Mouse (Mus musculus): ENCODE results near the gene Ets1.

Ets1 gene

DNA sequence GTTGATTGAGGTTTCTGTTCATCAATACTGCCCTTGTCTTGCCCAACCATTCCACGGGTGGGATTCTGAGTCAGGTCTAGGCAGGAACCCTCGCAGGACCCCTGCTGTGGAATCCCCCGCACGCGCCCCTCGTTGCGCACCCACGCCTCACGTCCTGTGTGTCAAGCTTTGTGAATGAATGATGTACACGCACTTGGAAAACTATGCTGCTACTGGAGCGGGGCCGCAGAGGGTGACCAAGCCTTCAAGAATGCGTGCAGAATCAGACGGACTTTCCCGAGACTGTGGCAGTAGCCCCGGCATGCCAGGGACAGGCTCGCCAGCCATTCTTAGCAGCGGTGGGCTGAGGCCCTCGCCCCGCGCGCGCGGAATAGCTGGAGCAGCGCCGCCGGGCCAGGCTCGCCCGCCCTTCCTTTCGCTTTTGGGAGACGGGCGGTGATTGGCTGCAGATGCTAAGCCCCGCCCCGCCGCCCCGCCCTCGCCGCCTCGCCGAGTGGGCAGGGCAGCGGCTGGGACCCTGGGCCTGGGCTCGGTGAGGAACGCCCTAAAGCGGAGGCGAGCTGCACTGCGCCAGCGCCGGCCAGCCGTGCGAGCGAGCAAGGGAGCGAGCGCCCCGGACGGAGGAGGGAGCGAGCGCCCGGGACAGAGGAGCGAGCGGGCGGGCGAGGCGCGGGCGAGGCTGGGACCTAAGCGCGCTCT, 59.6 kb downstream of the Ets1 start:
- peak; percentile 83 to 90 for DNase-seq (ENCODE audit: low spot score in 2 of 2)

DNA sequence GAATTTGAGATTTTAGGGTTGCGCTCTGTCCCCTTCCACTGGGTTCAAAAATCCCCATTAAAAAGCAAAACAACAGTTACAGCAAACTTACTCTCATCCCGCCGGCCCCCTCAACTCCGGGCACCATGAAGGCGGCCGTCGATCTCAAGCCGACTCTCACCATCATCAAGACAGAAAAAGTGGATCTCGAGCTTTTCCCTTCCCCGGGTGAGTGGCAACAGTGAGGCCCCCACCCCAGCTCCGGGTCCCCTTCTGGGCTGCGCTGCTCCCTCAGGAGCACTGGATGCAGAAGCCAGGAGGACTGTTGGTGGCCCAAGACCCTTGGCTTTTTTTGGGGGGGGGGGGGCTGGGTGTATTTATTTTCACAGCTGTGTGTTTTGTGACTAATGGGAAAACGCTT, 60.2 kb downstream of the Ets1 start:
- no peak for DNase-seq (ENCODE audit: low spot score in 2 of 2)

DNA sequence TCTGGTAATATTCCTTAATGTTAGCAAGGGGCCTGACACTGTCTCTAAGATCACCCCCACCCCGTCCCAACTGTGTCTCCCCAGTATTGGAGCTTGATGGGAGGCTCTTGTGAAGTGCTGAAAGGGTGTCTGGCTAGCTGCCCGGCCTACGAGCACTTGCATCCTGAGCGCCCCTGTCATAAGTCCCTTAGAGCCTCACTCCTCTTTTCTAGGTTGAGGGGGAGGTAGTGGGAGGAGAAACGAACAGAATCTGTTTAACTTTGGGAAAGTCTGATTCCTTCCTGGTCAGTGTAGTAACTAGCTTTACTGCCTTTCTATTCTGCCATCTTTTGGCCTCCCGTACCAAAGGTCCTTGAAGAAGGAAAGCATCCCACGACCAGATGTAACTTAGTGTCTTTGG, 60.7 kb downstream of the Ets1 start:
- DNase-seq (ENCODE audit: low spot score in 2 of 2), result no peak

DNA sequence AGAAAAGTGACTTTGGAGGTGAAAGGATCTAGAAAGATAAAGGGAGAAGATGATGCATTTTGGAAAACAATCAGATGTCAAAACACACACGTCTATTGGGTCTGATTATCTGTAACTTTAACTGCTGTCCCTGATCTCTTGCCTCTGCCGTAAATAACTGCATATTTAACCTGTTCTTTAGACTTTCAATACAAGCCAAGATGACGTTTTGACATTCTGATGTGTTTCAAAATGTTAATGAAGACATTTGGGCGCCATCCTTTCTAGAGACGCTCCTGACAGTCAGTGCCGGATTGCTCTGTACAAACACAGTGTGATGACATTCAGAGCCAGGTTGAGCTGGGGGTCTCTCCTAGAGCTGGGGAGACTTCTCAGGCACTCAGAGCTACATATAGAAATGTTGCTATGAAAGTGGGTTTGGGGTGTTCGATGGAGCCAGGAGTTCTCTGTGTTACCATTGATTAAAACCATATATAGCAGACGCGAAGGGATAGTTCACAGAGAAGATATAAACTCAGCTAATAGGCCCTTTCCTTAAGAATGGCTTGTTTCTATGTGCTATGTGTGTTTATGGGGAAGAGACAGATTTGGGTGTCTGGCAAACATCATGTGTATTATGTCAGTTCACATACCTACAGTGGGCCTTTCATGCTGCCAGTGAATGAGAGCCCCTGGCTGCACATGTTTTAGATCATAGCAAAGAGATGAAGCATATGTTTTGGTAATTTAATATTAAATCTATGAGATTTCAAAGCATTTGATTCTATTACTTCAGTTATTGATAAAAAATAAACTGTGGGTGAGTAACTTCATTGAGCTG, 61.5 kb downstream of the Ets1 start:
- no peak for DNase-seq (ENCODE audit: low spot score in 2 of 2)

DNA sequence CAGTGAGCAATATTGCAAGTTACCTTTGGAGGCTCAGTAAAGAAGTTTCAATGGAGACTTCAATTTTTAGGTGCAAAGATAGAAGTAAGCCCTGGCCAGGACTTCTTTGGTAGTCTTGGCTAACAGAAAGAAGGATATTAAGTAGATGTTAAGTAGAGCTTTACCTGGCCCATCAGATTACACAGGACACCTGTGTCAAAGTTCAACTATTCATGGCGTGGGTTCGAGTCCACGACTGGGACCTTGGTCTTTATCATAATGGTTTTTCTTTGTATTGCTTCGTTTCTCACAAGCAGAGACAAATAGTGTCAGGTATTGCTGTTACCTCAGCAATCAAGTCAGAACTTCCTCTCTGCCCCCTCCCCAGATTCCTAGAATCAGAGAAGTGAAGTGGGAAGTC, 62.7 kb downstream of the Ets1 start:
- no peak for DNase-seq (ENCODE audit: low spot score in 2 of 2)

DNA sequence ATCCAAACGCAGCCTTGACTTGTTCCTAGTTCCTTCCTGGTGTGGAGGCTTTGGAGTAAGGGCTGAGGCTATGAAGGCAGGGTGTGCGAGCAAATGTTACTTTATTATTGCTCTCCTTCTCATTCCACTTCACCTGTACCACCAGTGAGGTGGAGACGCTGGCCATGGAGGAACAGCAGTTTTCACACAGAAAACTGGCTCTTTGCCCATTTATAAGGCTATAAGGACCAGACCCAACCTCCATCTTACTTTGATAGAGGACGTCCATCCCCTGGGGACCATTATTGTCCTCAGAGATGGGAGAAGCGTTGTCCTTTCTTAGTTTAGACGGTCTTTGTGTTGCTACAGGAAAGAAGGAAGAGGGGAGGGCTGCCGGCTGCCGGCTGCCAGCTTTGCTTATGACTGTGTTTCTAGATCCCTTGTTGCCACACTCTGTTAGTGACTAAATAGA, 63.4 kb downstream of the Ets1 start:
- DNase-seq (ENCODE audit: low spot score in 2 of 2), result no peak

DNA sequence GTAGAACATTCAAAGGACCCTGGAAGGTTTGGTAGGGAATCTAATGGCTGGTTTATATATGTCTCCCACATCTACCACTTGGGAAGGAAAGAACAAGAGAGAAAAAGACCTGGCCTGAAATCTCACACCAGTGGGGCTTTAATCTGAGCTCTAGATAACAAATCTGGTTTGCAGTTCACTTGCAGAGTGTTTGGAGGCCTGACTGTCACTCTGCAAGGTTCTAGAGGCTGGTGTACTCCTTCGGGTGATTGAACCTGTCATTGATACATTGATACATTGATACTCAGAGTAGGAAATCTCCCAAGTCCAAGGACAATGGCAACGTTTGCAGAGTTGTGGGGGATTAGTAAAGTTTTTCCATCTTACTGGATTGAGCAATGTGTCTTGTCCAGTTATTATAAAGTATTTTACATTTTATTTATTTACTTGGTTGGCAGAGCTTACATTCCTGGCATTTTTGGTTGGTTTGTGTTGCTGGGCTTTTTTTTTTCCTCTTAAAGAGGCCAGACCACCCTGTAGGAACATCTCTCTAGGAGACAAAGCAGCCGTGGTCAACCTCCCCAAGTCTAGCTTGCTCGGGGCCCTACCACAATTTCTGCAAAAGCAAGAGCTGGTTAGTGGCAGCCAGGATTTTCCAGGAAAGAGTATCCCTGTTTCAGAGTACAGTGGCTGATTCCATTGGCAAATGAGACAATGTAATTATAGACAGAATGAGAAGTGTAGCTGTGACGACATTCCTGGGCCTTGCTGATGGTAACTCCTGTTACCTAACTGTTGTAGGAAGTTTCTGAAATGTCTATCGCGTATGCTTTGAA, 64.3 kb downstream of the Ets1 start:
- DNase-seq (ENCODE audit: low spot score in 2 of 2), result no peak

DNA sequence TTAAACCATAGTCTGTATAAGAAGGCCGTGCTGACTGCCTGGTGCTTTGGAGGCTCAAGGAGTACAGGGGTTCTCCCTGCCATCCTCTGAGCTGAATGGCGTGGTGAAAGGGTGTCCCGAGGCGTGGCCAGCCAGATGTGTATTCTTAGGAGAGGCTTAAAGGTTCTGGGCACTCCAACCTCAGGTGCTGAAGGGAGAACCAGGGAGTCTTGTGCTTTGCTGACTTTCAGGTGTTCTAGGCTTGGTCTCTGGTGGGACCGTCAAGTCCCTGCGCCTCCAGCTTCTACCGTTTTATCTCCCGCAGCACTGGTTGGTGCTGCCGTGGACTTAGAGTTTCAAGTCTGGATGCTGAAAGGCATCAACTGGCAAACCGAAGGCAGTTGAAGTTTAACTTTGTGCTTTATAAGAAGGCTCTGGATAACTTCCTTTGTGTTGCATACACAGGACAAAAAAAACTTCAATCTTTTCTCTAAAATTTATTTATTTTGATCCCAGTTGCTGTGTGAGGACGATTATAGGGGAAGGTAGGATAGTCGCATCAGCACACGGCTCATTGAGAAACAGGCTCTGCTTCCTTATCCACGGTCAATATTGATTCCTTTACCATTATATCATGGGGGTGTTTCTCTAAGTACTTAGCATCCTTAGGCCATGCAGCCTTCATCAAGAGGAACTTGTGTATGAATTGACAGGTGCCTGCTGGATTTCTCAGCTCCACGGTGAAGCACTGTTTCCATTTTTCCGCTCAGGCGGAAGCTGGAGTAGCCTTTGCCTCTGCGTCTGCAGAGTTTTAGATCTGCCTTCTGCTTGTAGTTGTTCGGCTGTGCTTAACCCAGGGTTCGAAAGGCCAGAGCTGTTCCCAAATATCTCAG, 65.3 kb downstream of the Ets1 start:
- no peak for DNase-seq (ENCODE audit: low spot score in 2 of 2)

DNA sequence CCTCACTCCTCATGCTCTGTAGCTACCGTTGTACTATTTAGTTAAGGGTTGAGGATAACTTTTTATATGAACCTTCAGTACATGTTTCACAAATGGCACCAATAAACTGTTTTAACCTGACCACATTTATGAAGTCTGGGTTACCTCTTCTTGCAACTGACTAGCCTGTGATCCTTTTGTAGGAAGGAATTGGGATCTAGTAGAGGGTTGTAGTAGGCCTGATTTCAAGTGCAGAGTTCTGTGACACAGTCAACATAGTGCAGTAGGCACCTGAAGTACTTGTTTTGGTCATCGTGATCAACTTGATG, 65.9 kb downstream of the Ets1 start:
- no peak for DNase-seq (ENCODE audit: low spot score in 2 of 2)

DNA sequence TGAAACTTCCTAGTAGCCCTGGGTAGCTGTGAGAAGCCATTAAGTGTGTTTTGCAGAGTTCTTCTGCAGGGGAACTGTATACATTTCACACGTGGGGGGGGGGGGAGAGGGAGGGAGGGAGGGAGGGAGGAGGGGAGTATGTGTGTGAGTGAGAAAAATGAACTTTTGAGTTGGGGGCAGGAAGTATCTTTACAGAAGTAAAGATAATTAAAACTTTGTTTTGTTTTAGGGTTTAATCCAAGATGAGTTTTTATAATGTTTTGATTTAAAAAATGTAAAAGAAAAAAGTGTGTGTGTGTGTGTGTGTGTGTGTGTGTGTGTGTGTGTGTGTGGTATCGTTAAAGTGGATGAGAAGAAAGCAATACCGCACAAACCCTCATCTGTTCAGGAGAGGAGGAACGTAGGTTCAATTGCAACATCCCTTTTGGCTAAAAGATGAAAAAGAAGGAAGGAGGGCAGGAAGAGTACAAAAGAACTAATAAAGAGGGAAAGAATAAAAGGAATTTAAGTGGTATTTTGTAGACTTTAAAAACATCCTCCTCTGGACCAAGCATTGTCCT, 66.9 kb downstream of the Ets1 start:
- no peak for DNase-seq (ENCODE audit: low spot score in 2 of 2)

DNA sequence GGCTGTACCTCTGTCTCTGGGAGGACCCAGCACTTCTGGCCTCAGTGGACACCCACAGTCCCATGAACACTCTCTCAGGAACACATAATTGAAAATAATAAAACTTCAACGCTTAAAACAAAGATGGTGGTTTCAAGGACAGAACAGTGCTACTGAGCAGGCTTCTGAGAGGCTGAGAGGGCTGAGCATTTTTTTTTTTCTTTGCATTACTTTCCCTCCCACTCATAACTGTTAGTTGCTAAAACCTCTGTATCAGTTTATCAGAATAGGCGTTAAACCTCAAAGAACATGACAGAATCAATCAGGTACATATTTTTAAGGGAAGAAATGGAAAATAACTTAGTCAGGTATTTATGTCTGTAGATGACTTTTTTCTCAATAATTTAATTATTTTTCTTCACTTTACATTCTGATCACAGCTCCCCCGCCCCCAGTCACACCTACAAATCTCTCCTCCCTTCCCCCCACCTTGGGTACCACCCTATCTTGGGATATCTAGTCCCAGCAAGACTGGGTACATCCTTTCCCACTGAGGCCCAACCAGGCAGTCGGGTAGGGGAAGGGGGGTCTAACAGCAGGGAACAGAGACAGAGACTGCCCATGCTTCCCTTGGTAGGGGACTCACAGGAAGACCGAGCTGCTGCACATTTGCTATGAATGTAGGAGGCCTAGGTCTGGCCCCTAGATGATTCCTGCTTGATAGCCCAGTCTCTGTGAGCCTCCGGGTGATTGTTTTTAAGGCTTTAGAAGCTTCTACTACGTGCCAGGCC, 68.1 kb downstream of the Ets1 start:
- no peak for DNase-seq (ENCODE audit: low spot score in 2 of 2)

DNA sequence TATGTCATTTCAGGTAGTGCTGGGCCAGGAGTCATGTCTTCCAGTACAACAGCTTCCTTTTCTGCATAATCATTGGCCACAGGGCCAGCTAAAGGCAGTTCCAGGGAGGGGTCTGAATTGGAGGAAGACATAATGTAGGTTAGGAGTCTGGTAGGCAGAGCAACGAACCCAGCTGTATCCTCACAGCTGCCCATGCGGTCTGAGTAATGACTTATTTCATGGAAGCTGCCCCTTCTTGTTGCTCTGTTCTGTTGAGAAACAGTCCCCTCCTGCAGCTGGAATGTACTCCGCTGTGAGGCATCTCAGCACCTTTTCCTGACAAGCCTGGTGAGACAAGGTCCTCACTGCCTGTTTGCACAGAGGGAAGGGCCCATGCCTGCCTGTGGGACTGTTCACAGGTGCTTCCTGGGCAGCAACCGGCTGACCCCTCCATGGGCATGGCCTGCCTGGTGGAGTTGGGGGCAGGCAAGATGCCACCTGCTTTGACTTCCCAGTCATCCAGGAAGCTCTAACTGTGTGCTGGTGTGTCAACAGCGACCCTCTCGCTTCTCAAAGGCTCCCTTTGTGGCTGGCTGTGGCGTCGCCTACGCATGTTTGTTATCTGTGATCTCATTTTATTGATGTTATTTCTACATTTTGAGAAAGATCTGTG, 69.9 kb downstream of the Ets1 start:
- no peak for DNase-seq (ENCODE audit: low spot score in 2 of 2)

DNA sequence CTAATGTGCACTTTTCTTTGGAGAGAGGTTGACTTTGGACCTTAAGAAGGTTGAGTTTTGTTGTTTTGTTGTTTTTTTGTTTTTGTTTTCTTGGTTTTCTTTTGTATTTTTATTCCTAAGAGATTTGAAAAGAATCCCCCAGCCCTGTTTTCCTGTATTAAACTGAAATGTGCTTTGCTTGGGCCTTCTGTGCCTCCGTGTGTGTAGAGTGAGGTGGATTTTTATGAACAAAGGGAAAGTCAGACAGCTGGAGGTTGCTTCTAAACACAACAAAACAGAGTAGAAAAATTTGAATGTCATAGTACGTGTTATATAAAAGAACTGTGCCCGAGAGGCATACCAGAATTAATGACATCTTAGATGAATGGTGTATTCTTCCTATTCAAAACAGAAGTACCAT, 71.4 kb downstream of the Ets1 start:
- DNase-seq (ENCODE audit: low spot score in 2 of 2), result no peak

DNA sequence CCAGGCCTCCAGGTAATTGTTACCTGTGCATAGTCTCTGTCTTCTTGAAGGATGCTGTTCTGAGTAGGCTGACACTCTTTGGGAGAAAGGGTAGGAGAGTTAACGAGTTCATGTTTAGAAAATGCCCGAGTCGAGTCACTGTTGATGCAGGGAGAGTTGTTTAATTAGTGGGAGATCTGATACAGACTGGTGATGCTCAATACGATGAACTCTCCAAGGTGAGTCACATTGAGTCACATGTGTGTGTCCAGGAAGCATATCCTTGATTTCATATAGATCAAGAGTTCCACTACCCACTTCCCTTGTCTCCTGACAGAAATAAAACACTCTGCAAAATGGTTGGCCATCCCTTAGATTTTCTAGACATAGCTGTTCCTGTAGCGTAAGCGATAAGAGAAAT, 72.5 kb downstream of the Ets1 start:
- no peak for DNase-seq (ENCODE audit: low spot score in 2 of 2)

DNA sequence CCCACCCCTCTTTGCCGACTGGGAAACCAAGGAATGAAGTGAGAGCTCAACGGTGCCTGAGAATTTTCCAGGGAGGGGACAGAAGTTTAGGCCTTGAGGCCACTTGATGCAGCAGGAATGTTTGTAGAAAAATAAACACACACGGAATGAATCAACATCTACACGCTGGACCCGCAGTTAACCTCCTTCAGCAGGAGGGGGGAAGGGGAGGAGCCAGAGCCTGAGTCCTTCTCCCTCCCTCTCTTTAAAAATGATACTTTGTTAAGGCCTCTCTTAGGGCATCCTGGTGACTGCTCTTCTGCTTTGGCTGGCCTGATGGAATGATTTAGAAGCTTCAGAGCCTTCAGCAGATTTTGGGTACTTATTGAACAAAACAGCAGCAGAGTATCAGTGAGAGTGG, 73.3 kb downstream of the Ets1 start:
- no peak for DNase-seq (ENCODE audit: low spot score in 2 of 2)

DNA sequence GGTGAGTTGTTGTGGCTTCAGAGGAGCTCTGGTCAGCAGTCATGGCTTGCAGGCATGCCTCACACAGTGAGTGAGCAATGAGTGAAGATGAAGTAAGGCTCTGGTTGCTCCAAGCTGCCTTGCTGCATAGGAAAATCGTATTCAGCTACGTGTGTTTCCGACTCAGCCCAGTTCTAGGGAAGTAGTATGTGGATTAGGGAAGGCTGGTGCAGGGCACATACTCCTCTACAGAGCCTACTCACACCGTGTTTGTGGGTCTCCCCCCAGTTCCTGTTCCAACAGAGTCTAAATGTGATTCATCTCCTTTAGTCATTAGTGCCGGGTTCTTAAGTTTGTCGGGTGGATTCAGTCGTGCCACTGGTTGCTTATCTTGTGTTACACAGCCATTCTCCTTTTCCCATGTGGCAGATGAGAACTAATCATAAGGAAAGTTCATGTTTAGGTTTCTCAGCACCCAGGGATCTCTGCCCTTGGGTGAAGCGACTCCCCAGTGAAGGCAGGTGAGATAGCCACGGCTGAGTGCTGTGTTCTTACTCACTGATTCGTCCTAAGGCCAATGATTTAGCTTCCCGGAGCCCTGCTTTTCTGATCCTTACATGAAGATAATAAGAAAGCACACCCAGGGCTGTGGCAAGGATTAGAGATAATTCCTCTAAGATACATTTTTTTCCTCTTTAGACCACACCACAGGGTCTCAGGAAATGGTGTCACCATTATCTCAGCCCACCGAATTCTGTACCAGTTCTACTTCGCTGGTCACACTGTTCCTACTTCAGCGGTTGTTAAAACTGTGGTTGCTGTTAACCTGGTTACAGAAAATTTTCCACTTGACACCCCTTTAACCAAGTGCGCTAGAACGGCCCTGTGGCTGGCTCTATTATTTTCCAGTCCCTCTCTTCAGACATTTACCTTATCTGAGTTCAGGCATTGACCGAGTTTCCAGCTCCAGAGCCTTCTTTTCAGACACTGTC, 74.0 kb downstream of the Ets1 start:
- no peak for DNase-seq (ENCODE audit: low spot score in 2 of 2)

DNA sequence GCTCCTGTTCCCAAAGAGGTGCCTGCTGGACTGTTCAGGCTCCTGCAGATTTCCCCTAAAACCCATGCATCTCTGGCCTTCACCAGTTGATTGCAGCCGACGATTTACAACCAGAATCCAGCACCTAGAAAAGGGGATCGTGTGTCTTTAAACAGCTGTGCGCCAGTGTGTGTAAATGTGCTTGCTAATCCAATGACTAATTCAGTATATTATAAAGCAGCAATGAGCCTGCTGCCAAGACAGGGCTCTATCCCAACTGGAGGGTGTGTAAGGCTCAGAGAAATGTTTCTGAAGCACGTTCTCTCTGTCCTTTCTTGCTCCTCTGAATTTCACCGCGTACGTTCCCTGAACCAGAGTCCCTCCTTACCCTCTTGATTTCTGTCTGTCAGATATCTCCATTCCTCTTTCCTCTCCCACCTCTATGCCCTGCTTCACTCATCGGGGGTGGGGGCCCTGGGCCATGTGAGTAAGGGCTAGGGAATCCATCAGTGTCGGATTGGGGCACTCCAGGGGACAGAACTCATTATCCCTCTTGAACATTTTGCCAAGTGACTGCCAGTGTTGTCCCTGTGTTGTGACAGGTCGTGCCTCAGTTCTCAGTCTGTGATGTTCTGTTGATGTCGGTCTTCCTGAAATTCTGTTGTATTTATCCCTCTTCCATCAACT, 75.1 kb downstream of the Ets1 start:
- no peak for DNase-seq (ENCODE audit: low spot score in 2 of 2)

DNA sequence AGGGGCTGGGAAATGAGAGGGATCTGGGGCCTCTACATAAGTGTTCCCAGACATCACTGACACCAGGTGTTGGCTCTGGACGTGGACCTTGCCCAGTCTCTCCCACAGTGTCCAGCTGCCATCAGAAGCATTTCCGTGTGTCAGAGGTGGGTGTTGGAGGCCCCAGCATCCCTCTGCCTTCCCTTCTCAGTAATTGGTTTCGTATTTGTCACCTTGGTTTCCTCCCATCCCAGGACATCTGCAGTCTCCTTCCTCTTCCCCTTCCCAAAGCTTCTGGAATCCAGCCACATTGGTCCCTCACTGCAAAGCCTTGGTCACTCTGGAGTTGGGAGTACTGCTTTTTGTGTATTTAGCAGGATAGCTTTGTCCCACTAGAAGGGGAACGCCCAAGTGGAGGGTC, 75.7 kb downstream of the Ets1 start:
- no peak for DNase-seq (ENCODE audit: low spot score in 2 of 2)

Measured in frontal cortex, postnatal 10 days (tissue).